Mouse (Mus musculus) stomach, postnatal 0 days (tissue): ENCODE data around the gene Dnajc28. TPM values are rescaled to one million over a fixed set of nuclear protein-coding genes. Genes with fewer than 3 reads are reported as not detected.

Experiments used
- ATAC-seq: fragments of 200-750 bp; cut with Nextera tagmentation; 2 replicates; pipeline ENCODE4 v1.8.0; 2017; ENCODE audit not compliant: low FRiP score, low TSS enrichment
- DNase-seq: peaks from one replicate; pipeline ENCODE4 v3.0.0-alpha.2; 2016; ENCODE audit warnings: low spot score
- H3K27ac ChIP-seq: fragments of 300-500 bp; sonication (generic); replicated peaks from 2 replicates; pipeline ENCODE4 v1.5.1; 2014; ENCODE audit warnings: mild to moderate bottlenecking, control low read depth
- H3K27me3 ChIP-seq: fragments of 300-500 bp; sonication (generic); 2 replicates; pipeline ENCODE4 v1.6.1; 2014; ENCODE audit warnings: low read length; ENCODE audit not compliant: control insufficient read depth, insufficient read depth
- H3K36me3 ChIP-seq: fragments of 300-500 bp; sonication (generic); 2 replicates; pipeline ENCODE4 v1.6.1; 2014; ENCODE audit warnings: low read length, mixed read lengths; ENCODE audit not compliant: control insufficient read depth, insufficient read depth
- H3K4me1 ChIP-seq: fragments of 300-500 bp; sonication (generic); replicated peaks from 2 replicates; pipeline ENCODE4 v1.6.1; 2014; ENCODE audit warnings: antibody characterized with exemption; ENCODE audit not compliant: control insufficient read depth, insufficient read depth
- H3K4me2 ChIP-seq: fragments of 300-500 bp; sonication (generic); replicated peaks from 2 replicates; pipeline ENCODE4 v1.6.1; 2014; ENCODE audit warnings: low read depth, mild to moderate bottlenecking, control low read depth, moderate library complexity
- H3K4me3 ChIP-seq: fragments of 300-500 bp; sonication (generic); 2 replicates; pipeline ENCODE4 v1.5.1; 2014; ENCODE audit warnings: low read depth, low read length, control low read depth
- H3K9ac ChIP-seq: fragments of 300-500 bp; sonication (generic); 2 replicates; pipeline ENCODE4 v1.6.1; 2014; ENCODE audit warnings: mild to moderate bottlenecking, low read length, control low read depth, mixed read lengths
- H3K9me3 ChIP-seq: fragments of 300-500 bp; sonication (generic); 2 replicates; pipeline ENCODE4 v1.6.1; 2016; ENCODE audit warnings: low read length; ENCODE audit not compliant: control insufficient read depth
- CTCF ChIP-seq: IDR thresholded peaks from 2 replicates; pipeline ENCODE4 v1.5.1; 2016; ENCODE audit warnings: antibody characterized with exemption, low read depth, mild to moderate bottlenecking, moderate library complexity
- EP300 ChIP-seq: optimal IDR thresholded peaks from 2 replicates; pipeline ENCODE3; 2016; ENCODE audit warnings: antibody characterized with exemption
- WGBS: fragments of 180-500 bp; shearing (Covaris S2); extraction: QIAGEN DNeasy Blood & Tissue Kit; methylation state at CpG from one replicate; pipeline ENCODE4 v1.1.7; 2014; 5-methylcytosine and 5-hydroxymethylcytosine counted together
- polyA plus RNA-seq: library from polyadenylated mRNA; unstranded; fragments of >200 nt; fragmentation: Nextera tagmentation; extraction: Ambion mirVana; gene quantifications from 2 replicates; pipeline ENCODE4 v1.2.1, GENCODE M21; 2015

Gene Dnajc28
- polyA plus RNA-seq, 1 experiment from 2014 or later: 1.4 TPM

DNA sequence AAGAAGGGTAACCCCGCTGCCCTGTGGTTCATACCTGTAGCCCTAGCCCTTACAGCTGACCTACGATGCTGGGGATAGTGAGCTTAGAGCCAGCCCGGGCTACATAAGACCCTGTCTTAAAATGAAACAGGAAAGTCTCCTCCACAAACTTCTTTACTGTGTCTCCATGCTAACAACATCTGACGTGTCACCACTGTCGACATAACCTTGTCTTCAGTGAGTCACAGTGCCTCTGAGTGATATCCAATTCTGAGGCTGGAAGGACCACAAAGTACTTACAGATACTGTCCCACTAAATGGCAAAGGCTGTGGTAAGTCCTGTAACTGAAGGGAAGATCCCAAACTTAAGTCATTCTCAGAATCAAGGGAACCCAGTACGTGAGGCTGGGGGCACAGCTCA lies 32.6 kb downstream of the Dnajc28 start:
- ATAC-seq (no peak), DNase-seq (no peak)
- Histone ChIP-seq H3K27me3 (no peaks in the 10 kb centered on the region), H3K9me3 (no peaks in the 10 kb centered on the region), H3K9ac (no peak overlapping the region), H3K4me1 (no peaks in the 10 kb centered on the region), H3K4me3 (no peak overlapping the region), H3K4me2 (no peak overlapping the region), H3K36me3 (no peaks in the 10 kb centered on the region), H3K27ac (no peak overlapping the region)
- no peak for TF ChIP-seq EP300
- no peak for TF ChIP-seq CTCF
- WGBS: 88% methylated on average over 6 of the region's 6 CpGs

DNA sequence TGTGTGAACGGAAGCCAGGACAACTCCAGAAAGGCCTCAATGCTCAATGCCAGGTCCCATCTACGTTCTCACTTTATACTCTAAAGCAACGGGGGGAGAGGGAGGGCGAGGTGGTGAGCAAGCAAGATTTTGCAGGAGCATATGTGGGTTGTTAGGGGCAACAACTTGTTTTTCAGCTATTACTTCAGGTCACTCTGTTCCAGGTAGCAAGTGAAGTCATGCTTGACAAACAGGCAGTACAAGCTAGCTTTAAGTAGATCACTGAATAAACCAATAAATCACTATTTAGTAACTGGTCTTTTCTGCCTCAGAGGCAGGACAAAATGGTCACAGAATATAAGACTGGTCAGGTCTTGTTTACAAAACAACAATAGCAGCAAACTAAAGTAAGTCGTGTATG lies 33.2 kb downstream of the Dnajc28 start:
- Histone ChIP-seq H3K4me1 (no peaks in the 10 kb centered on the region), H3K36me3 (no peaks in the 10 kb centered on the region), H3K4me2 (no peak overlapping the region), H3K27me3 (no peaks in the 10 kb centered on the region), H3K27ac (no peak overlapping the region), H3K9ac (no peak overlapping the region), H3K9me3 (no peaks in the 10 kb centered on the region), H3K4me3 (no peak overlapping the region)
- WGBS: 78% methylated on average over 5 of the region's 5 CpGs
- DNase-seq (no peak), ATAC-seq (no peak)
- TF ChIP-seq EP300: no peak
- TF ChIP-seq CTCF: no peak

DNA sequence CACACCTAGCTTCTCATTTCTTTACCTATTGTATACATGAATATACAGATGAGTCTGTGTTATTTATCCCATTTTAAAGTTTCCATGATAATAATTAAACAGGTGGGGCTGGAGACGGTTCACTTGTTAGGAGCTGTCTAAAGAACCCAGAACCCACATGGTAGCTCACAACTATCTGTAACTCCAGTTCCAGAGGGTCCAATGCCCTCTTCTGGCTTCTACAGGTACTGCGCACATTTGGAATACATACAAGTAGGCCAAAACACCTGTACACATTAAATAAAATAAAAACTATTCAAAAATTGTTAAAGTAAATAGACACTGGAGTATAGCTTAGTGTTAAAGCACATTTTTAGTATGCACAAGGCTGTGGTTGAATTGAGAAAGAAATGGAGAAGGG lies 36.5 kb downstream of the Dnajc28 start:
- H3K9ac ChIP-seq: no peak overlapping the region
- WGBS: 81% methylated on average over 2 of the region's 2 CpGs
- DNase-seq: peak; percentile 45

DNA sequence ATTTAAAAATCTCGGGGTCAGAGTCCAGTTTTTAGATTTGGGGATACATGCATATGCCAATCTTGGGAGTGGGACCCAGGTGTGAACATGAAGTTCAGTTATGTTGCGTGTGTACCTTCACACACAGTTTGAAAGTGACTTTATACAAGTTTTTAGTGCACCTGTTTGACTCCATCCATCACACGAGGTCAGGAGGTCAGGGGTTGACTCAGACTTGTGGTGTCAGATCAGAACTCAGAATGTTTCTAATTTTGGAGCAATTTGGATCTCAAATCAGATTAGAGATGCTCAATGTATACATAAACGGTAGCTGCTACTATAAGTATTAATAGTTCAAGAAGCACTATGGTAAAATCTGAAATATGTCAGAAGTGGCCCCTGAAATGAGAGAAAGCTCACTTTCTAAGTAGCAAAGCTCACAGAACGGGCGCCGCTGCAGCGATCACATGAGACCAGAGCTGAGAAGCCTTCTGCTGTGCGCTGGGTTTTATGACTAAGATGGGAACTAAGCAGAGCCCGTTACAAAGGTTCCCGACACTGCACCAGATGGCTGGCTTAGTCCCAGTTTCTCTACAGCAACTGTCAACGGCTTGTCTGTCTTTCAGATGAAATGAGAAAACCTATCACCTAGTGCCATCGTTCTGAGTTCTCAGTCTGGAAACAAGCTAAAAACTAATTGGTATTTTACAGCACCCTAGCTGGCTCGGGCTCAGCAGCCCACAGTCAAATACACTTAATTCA lies 39.7 kb downstream of the Dnajc28 start:
- no peak overlapping the region for H3K27ac ChIP-seq
- 82% methylated on average over 14 of the region's 14 CpGs for WGBS
- DNase-seq: no peak
- no peak for TF ChIP-seq EP300
- no peak for TF ChIP-seq CTCF
- no peak overlapping the region for H3K9ac ChIP-seq
- no peaks in the 10 kb centered on the region for H3K4me1 ChIP-seq
- H3K27me3 ChIP-seq: no peaks in the 10 kb centered on the region
- no peaks in the 10 kb centered on the region for H3K9me3 ChIP-seq
- no peak overlapping the region for H3K4me2 ChIP-seq
- no peak for ATAC-seq
- no peaks in the 10 kb centered on the region for H3K36me3 ChIP-seq
- H3K4me3 ChIP-seq: no peak overlapping the region

More for the DNA sequence above, 36.5 kb downstream of the Dnajc28 start:
- ATAC-seq: no peak
- Histone ChIP-seq H3K4me1 (no peaks in the 10 kb centered on the region), H3K27ac (no peak overlapping the region), H3K27me3 (no peaks in the 10 kb centered on the region), H3K4me3 (no peak overlapping the region), H3K36me3 (no peaks in the 10 kb centered on the region), H3K9me3 (no peaks in the 10 kb centered on the region), H3K4me2 (no peak overlapping the region)
- TF ChIP-seq CTCF (peak; percentile 75), EP300 (no peak)

DNA sequence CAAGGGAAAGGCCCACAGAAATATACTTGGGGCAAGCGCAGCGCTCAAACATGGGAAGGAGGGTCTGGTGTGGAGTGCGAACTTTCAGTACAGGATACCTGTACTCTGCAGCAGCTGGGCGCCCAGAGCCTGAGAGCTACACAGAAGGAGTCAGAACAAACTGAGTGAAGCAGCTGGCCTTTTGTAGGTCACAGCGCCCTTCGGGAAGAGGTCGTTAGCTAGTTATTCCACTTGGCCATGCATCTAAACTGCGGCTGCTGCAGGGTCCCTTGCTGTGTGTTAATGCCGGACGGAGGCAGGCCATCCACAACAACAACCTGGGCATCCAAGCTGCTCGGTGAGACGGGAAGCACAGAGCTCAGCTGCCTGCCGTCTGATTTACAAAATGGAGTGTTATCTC lies 43.7 kb downstream of the Dnajc28 start:
- Histone ChIP-seq H3K9me3 (no peaks in the 10 kb centered on the region), H3K4me1 (no peaks in the 10 kb centered on the region), H3K4me2 (no peak overlapping the region), H3K27me3 (no peaks in the 10 kb centered on the region), H3K36me3 (no peaks in the 10 kb centered on the region), H3K9ac (no peak overlapping the region), H3K4me3 (no peak overlapping the region), H3K27ac (no peak overlapping the region)
- WGBS: 68% methylated on average over 13 of the region's 13 CpGs
- ATAC-seq (no peak), DNase-seq (no peak)
- TF ChIP-seq CTCF (no peak), EP300 (no peak)

DNA sequence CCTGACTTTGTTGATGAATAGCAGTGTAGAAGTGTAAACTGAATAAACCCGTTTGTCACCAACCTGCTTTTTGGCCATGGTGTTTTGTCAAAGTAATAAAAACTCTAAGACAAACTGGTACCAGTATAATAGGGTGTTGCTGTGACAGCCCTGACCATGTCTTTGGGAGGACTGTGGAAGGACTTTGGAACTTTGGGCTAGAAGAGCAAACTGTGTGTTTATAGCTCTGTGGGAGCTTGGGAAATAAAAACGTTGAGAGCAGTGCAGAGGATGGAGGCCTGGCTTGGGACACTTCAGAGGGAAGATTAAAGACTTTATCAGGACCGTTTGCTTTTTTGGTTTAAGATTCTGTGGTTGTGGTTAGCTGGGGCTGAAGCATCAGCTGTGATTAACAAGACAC lies 47.7 kb downstream of the Dnajc28 start:
- H3K4me1 ChIP-seq: no peaks in the 10 kb centered on the region
- no peaks in the 10 kb centered on the region for H3K36me3 ChIP-seq
- H3K4me3 ChIP-seq: no peak overlapping the region
- no peaks in the 10 kb centered on the region for H3K9me3 ChIP-seq
- no peak overlapping the region for H3K27ac ChIP-seq
- no peak overlapping the region for H3K4me2 ChIP-seq
- no peaks in the 10 kb centered on the region for H3K27me3 ChIP-seq
- no peak for ATAC-seq
- H3K9ac ChIP-seq: no peak overlapping the region
- TF ChIP-seq EP300: no peak
- TF ChIP-seq CTCF: no peak
- WGBS: 45% methylated on average over 3 of the region's 3 CpGs
- DNase-seq: no peak
